Mouse (Mus musculus) telencephalon, adult 2 months (tissue): ENCODE measurements at regions not wholly inside any gene's neighbourhood (a gene's known extent, or its start where the extent isn't known, plus 50 kb on each side); places are given as distances from the start of the nearest gene placed in this dataset.

Source experiments
- DNase-seq: peaks from one replicate; pipeline ENCODE4 v3.0.0-alpha.2; 2011; ENCODE audit warnings: low read depth, low spot score

DNA sequence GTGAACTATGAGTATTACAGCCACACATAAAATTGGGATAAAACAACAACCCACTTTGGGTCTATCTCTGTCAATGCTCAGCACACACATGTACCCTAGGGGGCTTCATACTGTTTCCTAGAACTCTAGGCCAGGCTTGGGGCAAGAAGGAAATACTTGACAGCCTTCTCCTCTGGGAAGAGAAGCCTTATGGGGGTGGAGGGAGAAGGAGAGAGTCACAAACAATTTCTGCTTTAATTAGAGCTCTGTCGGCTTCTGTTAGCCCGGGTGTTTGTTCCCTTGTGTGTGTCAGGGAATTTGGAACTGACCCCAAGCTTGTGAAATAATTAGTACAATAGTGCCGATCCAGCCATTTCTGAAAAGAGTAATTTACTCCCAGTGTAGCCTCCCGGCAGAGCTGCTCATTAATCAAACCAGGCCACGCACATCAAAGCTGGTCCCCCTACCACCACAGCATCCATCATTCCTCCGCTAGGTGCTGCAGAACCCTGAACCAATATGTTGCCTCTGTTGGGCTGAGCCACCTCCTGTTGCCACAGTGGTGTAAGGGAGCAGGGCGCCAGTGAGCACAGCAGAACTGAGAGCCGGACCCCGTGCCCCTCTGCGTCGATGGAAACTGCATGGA lies 307.3 kb downstream of the Tmem114 start:
- DNase-seq: no peak

GRCm38 (mm10) chr16:8111329-8112116 lies 313.4 kb downstream of the Tmem114 start:
- no peak for DNase-seq

- DNase-seq: peak; percentile 19
Measured at GRCm38 (mm10) chr16:8108141-8109122, 316.5 kb downstream of the Tmem114 start.

DNA sequence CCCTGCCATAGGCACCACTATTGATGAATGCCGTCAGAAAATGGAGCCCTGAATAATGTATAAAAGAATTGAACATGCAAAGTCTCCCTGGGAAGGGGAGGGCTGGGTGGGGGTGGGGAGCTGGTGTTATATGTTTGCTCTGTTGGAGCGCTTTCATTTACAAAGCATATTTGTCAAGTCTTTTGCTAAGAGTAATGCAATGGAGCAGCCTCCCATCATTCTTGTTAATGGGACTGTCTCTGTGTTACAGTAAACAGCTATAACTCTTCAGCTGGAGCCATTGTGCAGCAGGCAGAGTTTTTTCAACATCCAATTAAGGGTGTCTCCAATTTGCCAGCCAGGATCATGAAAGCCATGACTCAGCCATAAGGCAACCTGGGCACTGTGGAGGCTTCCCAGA lies 345.9 kb downstream of the Tmem114 start:
- DNase-seq: no peak

DNA sequence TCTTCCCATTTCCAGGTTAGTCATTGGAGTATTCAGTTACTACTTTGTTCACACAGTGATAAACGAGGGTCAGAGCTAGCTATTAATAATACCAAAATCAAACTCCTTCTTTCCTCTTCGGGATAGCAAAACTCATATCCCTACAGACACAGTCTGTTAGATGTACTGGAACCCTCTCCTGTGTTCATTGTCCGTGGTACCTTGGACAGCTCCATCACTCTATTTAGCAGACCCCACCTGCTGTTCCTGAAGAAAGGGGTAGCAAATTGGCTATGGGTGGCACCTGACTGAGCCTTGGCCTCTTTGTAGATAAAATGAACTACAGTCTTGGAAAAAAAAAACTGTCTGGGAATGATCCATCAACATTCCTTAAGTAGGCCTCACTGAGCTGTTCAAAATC lies 346.5 kb downstream of the Tmem114 start:
- no peak for DNase-seq

GRCm38 (mm10) chr16:8074729-8075128 lies 350.2 kb downstream of the Tmem114 start:
- no peak for DNase-seq

DNA sequence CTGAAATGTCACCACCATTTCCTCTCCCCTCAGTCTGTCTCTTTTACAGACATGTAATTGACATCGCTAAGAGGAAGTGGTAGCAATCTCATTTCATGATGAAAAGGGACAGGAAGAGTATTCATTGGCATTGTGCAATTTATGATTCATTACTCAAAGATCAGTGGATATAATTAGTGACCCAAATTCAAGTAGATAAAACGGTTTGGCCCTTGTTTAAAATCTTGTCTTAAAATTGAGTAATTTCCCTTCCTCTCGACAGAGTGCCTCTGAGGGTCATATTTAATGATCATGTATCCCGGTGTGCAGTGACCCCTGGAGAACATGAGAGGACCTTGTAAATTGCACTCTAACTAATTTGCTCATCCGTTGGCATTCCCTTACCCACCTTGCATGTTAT lies 371.0 kb downstream of the Tmem114 start:
- no peak for DNase-seq

GRCm38 (mm10) chr16:8008966-8009365 lies 416.0 kb downstream of the Tmem114 start:
- peak; percentile 91 for DNase-seq

GRCm38 (mm10) chr16:8006631-8007030 lies 418.3 kb downstream of the Tmem114 start:
- no peak for DNase-seq

DNA sequence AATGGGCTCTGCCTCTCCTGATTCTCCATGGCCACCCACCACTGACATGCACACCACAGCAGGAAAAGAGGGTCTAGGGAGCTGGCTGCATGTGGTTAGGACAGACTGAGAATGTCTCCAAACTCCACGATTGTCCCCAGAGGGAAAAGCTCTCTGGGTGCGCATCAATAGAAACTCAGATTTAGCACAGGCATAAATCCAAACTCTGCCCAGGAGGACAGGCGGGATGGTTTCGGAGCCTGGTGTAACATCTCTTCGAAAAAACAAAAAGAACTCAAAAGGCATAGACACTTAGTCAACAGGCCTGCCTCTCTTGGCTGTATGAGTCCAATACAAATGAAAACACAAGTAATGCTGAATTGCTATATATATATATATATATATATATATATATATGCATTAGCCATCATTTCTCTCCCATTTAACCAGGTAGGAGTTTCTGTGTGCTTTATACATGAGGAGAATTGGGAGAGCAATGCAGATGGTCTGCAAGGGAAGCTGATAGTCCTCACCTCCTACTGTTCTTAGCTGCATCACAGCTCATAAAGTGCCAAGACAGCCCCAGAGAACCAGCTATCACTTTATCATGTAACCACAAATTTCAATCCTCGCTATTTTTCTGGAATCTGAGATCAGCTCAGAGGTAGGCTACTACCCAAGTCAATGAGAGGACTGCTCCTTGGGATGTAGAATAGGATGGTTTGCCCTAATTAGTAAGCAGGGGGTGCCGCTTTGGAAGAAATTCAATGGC lies 422.4 kb downstream of the Tmem114 start:
- peak; percentile 72 for DNase-seq

- DNase-seq: no peak
Measured at GRCm38 (mm10) chr16:7982816-7983215, 442.1 kb downstream of the Tmem114 start.

GRCm38 (mm10) chr16:7978466-7978865 lies 446.5 kb downstream of the Tmem114 start:
- DNase-seq: no peak

DNA sequence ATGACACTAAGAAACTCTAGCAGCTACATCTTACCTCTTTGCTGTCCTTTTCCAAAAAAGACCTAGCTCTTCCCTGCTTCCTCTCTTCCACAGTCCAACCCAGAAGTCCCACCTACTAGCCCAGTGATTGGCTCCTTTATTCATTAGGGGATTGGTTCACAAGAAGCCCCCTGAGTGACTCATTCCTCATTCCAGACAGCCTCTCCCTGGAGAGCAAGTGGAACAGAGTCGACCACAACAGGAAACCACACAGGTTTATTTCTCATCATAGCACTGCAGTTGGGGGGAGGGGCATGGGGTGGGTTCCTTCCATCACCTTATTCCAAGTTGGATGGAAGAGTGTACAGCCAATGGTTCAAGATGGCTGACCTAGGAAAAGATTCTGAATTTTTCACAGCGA lies 473.3 kb downstream of the Tmem114 start:
- no peak for DNase-seq

DNA sequence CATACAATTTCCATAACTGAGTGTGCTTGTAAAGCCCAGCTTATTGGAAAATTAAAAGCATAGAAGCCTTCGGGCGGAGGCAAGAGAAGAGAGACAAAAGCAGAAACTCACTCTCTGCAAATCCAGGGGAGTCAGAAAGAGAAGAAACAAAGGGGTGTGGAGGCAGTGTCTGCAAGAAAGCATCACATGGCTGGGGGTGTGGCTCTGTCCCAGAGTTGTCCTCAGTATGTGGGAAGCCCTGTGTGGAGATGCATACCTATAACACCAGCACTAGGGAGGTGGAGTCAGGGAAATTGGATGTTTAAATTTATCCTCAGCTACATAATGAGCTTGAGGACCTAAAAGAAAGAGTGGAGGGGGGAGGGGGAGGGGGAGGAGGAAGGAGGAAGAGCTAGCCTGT lies 482.6 kb downstream of the Tmem114 start:
- no peak for DNase-seq

- DNase-seq: no peak
Measured at GRCm38 (mm10) chr16:7937167-7937566, 487.8 kb downstream of the Tmem114 start.

GRCm38 (mm10) chr16:7932322-7932721 lies 492.6 kb downstream of the Tmem114 start:
- no peak for DNase-seq

DNA sequence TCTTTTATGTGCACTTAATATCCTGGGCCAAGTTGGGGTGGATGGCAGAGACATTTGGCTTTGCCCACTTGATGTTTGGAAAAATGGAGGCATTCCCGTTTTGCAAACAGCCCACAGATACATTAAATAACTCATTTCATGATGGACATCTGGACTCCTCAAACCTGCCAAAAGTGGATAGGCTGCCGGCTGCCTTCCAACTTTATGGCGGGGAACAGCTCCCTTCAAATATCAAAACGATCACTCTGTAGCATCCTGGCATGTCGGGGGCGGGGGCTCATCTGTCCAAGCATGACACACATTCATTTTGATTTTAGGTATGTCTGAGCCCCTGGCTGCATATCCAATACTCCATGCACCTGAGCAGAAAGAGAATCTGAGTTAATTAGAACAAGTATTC lies 493.3 kb downstream of the Tmem114 start:
- no peak for DNase-seq

DNA sequence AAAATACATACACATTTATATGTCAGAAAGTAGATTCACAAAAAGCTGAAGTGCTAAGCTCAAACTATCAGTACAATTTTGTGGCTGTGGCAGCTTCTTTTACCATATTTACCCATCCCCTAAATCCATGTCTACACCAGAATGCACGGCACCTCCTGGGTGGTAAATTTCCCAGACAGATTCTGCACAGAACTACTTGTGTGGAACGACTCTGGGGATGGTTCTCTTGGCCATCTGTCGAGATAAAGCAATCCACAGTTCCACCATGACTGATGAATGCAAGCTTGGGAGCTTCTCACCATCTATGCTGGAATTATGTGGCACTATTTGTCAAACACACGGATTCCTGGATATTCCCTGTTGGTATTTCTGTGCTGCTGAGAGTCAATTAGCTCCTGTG lies 495.8 kb downstream of the Tmem114 start:
- peak; percentile 67 for DNase-seq

DNA sequence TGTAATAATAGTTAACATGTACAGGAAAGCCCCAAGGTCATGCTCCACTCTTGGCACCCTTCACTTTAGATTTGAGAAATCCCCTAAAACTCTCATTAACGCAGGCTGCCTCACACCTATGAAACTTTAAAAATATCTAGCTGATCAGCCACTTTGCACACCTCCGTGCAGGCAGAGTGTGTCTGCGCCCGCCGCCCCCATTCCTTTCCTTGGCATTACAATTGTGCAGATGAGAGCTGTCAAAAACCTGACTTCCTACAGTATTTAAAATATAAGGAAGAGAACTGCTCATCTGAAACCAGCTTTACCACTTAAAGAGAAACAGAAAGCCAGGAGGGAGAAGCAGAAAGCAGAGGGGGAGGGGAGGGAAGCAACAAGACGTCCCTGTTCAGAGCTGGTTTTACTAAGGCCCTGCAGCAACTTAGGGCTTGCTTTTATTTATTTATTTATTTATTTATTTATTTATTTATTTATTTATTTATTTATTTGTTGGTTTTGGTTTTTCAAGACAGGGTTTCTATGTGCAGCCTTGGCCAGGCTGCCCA lies 496.5 kb downstream of the Tmem114 start:
- peak; percentile 32 for DNase-seq

- DNase-seq: no peak
Measured at GRCm38 (mm10) chr16:7927756-7928155, 497.2 kb downstream of the Tmem114 start.

GRCm38 (mm10) chr16:7895786-7896185 lies 529.1 kb downstream of the Tmem114 start:
- no peak for DNase-seq
